Mouse (Mus musculus): ENCODE measurements at regions not wholly inside any gene's neighbourhood (a gene's known extent, or its start where the extent isn't known, plus 50 kb on each side); places are given as distances from the start of the nearest gene placed in this dataset.
"Not testable (repeated sequence)": the region's sequence is repeated elsewhere in the genome, so short reads cannot be mapped to it uniquely, and the experiment has no call there.

DNA sequence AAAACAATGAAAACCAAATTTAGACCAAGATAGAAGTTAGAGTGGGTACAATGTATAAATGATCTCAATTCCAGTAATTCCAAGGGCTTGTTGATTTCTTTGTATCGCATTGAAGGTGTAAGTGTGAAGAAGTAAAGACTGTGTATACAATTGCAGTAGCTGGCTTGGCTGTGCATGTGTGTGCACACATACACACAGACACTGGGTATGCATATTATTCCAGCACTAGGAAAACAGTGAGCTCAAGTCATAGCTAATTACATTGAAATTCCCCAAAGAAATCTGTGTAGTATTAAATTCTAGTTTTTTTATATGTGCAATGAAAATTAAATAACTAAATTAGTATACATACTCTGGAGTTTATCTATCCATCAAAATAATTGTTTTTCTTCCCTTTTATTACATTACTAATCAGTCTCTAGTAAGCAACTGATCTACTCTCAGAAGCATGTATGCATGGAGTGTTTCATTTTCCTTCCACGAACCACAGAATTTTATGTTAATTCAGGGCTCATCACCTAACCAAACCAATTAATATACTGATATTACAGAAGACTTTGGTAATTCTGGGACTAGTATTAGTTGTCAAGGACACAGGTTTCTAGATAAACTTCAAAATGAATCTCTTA, 56.5 kb downstream of the Gm8797 start:
- no peak for DNase-seq

- DNase-seq = no peak
Observed at GRCm38 (mm10) chr3:5811071-5811590, 60.5 kb downstream of the Gm8797 start.

DNA sequence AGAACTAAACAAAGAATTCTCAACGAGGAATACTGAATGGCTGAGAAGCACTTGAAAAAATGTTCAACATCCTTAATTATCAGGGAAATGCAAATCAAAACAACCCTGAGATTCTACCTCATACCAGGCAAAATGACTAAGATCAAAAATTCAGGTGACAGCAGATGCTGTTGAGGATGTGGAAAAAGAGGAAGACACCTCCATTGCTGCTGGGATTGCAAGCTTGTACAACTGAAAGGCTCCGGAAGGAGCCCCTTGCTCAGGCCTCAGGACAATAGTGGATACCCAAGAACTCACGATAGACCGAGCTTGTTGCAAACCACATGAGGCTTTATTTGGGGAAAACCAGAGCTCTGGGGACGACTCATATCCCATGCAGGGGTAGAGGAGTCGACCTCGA, 69.6 kb downstream of the Gm8797 start:
- DNase-seq = not testable (repeated sequence)

DNA sequence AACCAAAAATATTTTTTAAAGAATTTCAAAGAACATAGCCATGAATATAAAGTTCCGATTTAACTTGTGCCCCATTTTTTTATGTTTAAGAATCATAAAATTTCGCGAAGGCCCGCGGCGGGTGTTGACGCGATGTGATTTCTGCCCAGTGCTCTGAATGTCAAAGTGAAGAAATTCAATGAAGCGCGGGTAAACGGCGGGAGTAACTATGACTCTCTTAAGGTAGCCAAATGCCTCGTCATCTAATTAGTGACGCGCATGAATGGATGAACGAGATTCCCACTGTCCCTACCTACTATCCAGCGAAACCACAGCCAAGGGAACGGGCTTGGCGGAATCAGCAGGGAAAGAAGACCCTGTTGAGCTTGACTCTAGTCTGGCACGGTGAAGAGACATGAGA, 109.6 kb downstream of the Gm8797 start:
- DNase-seq = peak; percentile 92

GRCm38 (mm10) chr3:5870407-5870806, 119.8 kb downstream of the Gm8797 start:
- no peak for DNase-seq

- DNase-seq = no peak
Observed at GRCm38 (mm10) chr3:5879113-5879512, 128.5 kb downstream of the Gm8797 start.

- DNase-seq = no peak
Observed at GRCm38 (mm10) chr3:5917536-5917935, 166.9 kb downstream of the Gm8797 start.

DNA sequence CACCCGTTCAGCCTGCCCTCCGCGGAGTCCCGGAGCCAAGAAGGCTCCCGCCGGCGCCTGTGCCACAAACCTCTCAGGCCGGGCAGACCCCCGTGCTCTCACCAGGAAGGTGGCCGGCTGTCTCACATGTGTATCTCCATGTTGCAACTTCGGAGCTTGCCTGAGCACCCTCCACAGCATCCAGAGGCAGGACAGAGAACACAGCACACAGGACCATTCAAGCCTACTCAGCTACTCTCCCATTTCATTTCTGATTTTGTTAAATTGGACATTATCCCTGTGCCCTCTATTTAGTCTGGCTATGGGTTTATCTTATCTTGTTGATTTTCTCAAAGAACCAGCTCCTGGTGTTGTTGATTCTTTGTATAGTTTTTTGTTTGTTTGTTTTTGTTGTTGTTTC, 199.6 kb downstream of the Gm8797 start:
- DNase-seq = not testable (repeated sequence)

GRCm38 (mm10) chr3:5989011-5989645, 238.5 kb downstream of the Gm8797 start:
- not testable (repeated sequence) for DNase-seq

- DNase-seq = no peak
Observed at GRCm38 (mm10) chr3:6004423-6004822, 253.8 kb downstream of the Gm8797 start.

DNA sequence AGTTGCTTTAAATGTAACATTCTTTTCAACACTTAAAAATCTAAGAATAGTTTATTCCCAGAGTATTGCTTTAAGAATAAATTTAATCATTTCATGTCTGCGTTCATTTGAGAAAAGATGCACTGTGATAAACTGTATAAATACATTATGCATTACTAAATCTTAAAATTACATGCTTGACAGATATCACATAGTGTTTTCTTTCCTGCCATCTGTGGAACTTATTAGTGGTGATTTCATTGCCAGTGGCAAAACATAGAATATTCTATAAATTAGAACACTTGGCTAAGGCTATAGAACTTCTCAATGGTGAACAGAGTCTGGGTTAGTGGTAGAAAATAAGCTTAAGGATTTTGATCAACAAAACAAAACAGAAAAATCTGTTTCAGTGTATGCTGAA, 268.1 kb downstream of the Gm8797 start:
- DNase-seq = no peak

DNA sequence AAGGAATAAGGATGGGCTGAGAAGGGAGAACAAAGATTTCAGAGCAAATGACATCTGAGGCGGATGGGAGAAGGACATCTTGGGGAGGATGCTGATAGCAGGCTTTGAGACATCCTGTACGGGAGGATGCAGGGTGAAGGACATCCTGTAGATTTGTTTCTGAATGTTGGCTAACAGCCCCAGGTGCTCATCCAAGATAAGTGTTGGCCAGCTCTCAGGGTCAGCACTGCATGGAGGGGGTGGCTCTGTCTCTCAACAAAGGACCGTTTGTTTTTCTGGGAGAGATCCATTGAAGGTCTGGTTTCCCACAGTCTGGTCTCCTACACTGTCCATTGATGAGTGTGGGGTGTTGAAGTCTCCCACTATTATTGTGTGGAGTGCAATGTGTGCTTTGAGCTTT, 290.7 kb downstream of the Gm8797 start:
- DNase-seq = not testable (repeated sequence)

- no peak for DNase-seq
Observed at GRCm38 (mm10) chr3:6049472-6050045, 299.0 kb downstream of the Gm8797 start.

DNA sequence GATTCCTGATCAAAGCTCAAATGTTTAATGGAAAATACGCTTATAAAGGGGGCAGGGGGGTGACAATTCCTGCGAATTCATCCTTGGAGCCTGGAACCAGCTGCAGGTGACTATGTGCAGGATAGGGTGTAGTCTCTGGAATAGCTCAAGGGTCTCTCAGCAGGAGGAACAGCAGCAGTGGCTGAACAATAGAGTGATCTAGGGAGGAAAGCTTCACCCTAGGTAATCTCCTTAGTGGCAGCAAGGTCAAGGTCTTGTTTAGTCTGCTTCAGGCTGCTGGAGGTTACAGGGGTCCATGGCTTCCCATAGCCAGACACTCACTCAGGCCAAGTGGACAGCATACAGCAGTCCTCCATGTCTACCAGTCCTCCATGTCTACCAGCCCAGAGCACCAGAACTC, 301.3 kb downstream of the Gm8797 start:
- DNase-seq = no peak

DNA sequence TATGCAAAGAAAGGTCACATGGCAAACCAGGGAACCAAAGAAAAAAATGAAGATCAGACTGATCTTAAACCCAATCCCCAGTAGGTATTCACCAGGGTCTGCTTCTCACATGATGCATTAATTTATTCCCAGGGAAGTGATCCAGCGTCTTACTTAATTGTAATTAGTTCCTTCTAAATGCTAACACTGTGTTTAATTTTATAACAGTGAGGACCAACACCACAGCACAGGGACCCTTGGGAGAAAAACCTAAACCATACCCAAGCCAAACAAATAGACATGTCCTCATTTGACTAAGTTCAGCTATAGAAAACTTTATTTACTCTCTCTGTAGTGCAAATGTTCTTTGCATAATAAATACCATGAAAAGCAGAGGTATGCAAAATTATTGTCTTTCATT, 333.2 kb downstream of the Gm8797 start:
- no peak for DNase-seq

DNA sequence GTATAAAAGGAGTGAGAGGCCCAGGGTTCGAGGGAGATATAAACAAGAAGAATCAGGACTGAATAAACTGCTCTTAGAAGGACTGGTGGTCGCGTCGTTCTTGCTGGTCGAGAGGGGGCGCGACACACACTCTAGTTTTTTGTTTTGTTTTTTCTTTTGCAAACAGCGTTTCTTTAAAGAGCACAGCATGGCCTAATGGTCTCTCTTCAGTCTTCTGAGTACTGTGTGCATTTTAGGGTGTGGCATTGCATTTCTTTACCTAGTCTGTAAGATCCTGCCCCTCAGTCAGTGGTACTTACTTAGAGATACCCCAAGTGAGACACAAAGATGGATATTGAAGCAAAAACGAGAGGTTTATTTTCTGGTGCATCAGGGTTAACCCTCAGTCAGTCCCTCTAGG, 336.7 kb downstream of the Gm8797 start:
- DNase-seq = no peak

DNA sequence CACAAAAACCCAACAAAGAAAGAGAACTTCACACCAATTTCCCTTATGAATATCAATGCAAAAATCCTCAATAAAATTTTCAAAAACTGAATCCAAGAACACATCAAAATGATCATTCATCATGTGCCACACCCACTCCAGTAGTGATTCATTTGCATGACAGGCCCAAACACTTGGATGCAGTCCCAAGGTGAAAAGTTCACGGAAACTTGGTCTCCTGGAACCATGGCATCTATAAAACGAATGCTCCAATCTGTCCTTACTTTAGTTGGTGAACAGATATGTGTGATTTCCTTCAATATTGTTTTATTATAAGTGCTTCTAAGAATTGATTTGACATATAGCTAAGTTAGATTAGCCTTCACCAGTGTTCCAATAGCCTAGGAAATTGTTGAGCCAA, 343.3 kb downstream of the Gm8797 start:
- no peak for DNase-seq

DNA sequence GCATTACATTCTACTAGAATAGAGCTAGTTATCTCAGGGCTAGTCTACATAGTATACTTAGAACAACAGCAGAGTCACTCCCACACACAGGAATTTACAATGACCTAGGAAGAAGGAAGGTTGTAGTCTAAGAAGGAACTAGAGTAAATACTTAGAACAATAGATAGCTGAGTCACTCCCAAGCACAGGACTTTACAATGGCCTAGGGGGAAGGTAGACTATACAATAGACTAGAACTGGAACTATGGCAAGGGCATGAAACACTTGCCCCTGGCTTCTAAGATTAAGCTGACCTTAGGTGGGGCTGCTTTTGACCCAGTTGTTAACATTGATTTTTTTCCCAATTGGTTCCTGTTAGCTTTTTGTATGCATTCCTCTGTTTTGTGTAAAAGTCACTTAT, 343.8 kb downstream of the Gm8797 start:
- DNase-seq = not testable (repeated sequence)

DNA sequence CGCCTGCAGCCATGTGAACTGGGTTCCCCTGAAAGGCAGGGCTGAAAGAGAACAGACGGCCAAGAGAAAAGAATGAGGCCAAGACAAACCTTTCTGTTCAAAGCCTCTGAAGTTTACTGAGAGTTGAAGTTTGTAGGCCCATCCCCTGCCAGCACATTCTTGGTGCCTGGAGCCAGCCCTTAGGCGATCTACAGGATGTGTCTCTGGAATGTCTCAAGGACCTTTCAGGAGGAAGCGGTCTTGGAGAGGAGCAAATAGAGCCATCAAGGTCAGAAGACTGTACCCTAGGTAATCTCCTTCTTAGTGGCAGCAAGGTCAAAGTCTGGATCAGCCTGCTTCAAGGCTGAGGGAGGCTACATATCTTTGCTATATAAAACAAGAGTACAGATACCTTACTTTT, 350.3 kb downstream of the Gm8797 start:
- no peak for DNase-seq

GRCm38 (mm10) chr3:6102866-6103265, 352.3 kb downstream of the Gm8797 start:
- no peak for DNase-seq

GRCm38 (mm10) chr3:6106659-6107058, 356.1 kb downstream of the Gm8797 start:
- DNase-seq = no peak

DNA sequence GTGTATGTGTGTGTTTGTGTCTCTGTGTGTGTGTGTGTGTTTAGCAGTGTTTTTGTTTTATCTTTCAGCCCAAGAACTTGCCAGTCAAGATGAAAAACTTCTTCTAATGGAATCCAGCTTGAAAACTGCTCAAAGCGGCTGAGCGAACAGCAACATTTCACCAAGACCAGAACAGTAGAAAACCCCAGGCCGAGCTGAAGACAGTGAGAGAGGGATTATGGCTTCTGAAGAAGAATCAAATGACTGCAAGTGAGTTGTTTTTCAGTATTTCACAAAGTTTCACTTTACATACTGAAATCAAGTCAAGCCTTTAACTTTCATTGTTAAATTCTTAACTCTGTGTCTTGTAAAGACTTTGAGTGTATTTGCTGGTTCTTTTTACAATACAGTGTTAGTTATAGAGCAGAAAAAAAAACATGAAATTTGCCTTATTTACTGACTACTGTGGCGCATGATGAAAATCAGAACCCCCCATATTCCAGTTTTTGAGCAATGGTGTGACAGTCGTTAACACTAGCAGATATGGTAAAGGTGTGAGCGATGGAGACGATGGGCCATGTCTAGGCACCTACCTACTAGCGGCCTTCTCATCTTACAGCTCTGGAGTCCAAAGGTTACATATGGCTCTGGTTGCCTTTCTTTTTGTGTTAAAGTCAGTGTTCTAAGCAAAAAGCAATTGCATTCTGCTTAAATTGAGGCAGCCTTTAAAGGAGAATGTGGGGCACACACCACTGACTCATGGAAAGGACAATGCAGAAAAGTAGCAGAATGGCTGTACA, 357.0 kb downstream of the Gm8797 start:
- no peak for DNase-seq

GRCm38 (mm10) chr3:6118721-6119120, 368.1 kb downstream of the Gm8797 start:
- no peak for DNase-seq

Data from gastrocnemius, postnatal 10 days (tissue).